Mouse (Mus musculus) embryo, embryonic 10 days (tissue): ENCODE data around the gene Vps11.
"Not testable (repeated sequence)": the region's sequence is repeated elsewhere in the genome, so short reads cannot be mapped to it uniquely, and the experiment has no call there.

Experiments used
- DNase-seq: peaks from one replicate; pipeline ENCODE4 v3.0.0-alpha.2; 2015; ENCODE audit warnings: low spot score

Gene Vps11

GRCm38 (mm10) chr9:44335331-44336092 lies 26.0 kb downstream of the Vps11 start:
- peak; percentile 62 for DNase-seq

GRCm38 (mm10) chr9:44334396-44335330 lies 26.8 kb downstream of the Vps11 start, which contains the start of gene H2afx:
Gene H2afx, plus strand, starts transcription at chr9:44334694.
- peak; percentile 98 for DNase-seq

GRCm38 (mm10) chr9:44332918-44333638 lies 28.4 kb downstream of the Vps11 start:
- DNase-seq = no peak

- DNase-seq = no peak
Observed at GRCm38 (mm10) chr9:44330736-44331135, 30.7 kb downstream of the Vps11 start.

- no peak for DNase-seq
Observed at GRCm38 (mm10) chr9:44327926-44328325, 33.5 kb downstream of the Vps11 start.

- DNase-seq = peak; percentile 78
Observed at GRCm38 (mm10) chr9:44327064-44327711, 34.3 kb downstream of the Vps11 start.

GRCm38 (mm10) chr9:44326371-44327063 lies 35.0 kb downstream of the Vps11 start:
- DNase-seq = peak; percentile 93

GRCm38 (mm10) chr9:44325768-44326370 lies 35.6 kb downstream of the Vps11 start, which contains the start of gene Dpagt1:
Gene Dpagt1, plus strand, starts transcription at chr9:44326019.
- DNase-seq = no peak

- not testable (repeated sequence) for DNase-seq
Observed at GRCm38 (mm10) chr9:44325032-44325767, 36.3 kb downstream of the Vps11 start.

- no peak for DNase-seq
Observed at GRCm38 (mm10) chr9:44324147-44324546, 37.3 kb downstream of the Vps11 start.

GRCm38 (mm10) chr9:44323656-44324055 lies 37.8 kb downstream of the Vps11 start:
- not testable (repeated sequence) for DNase-seq

GRCm38 (mm10) chr9:44320799-44321133 lies 40.7 kb downstream of the Vps11 start:
- DNase-seq = no peak

GRCm38 (mm10) chr9:44319887-44320798 lies 41.3 kb downstream of the Vps11 start, which contains the start of gene C2cd2l:
Gene C2cd2l, minus strand, starts transcription at chr9:44320285.
- peak; percentile 96 for DNase-seq

- peak; percentile 33 for DNase-seq
Observed at GRCm38 (mm10) chr9:44319105-44319886, 42.2 kb downstream of the Vps11 start.

GRCm38 (mm10) chr9:44318826-44319095 lies 42.7 kb downstream of the Vps11 start:
- no peak for DNase-seq

GRCm38 (mm10) chr9:44318076-44318825 lies 43.2 kb downstream of the Vps11 start:
- no peak for DNase-seq

GRCm38 (mm10) chr9:44317452-44317851 lies 44.0 kb downstream of the Vps11 start:
- DNase-seq = no peak
